Mouse (Mus musculus) neutrophil, adult 83 days (primary cell): ENCODE measurements around the gene Spata31d1b. TPM values are rescaled to one million over a fixed set of nuclear protein-coding genes. Genes with fewer than 3 reads are reported as not detected.

Experiments used
- total RNA-seq, 2 experiments: library from RNA; stranded (reverse); gene quantifications; one replicate each; pipeline ENCODE4 v1.2.4; 2023

Gene Spata31d1b
- not detected for total RNA-seq

GRCm38 (mm10) chr13:59711984-59712383 is at the start of gene Spata31d1b:
Spata31d1b (plus strand) TSS chr13:59712284.

GRCm38 (mm10) chr13:59675151-59676011 is 36.7 kb upstream of the Spata31d1b start, which contains the start of gene Golm1:
Golm1 (minus strand) TSS chr13:59675811.

GRCm38 (mm10) chr13:59694008-59694407 is 18.1 kb upstream of the Spata31d1b start, which contains the start of gene 4921517D22Rik:
4921517D22Rik (minus strand) TSS chr13:59694108.

GRCm38 (mm10) chr13:59710230-59710629 is 1.9 kb upstream of the Spata31d1b start, which contains the start of gene Spata31d1a:
Spata31d1a (minus strand) TSS chr13:59710330.

GRCm38 (mm10) chr13:59731652-59732051 is 19.6 kb downstream of the Spata31d1b start, which contains the start of gene Spata31d1d:
Spata31d1d (minus strand) TSS chr13:59731752.

GRCm38 (mm10) chr13:59746711-59747110 is 34.6 kb downstream of the Spata31d1b start, which contains the start of gene 1700014D04Rik:
1700014D04Rik (minus strand) TSS chr13:59746752.

Other genes with a start within 250 kb of the Spata31d1b start
- 10 to 100 TPM; 49.5 to 50.1 TPM for gene Agtpbp1, start 127.1 kb upstream of the Spata31d1b start, total RNA-seq
- 10 to 100 TPM; 54.1 to 72.1 TPM for gene Naa35, start 127.0 kb upstream of the Spata31d1b start, total RNA-seq
- gene Golm1, start 36.5 kb upstream of the Spata31d1b start, total RNA-seq, result 10 to 100 TPM; 19.7 to 24.3 TPM
- not detected for gene 4921517D22Rik, start 18.2 kb upstream of the Spata31d1b start, total RNA-seq
- gene Spata31d1a, start 2.0 kb upstream of the Spata31d1b start, total RNA-seq, result under 1 TPM in 1 of 2 experiments, not detected in 1; 0.11 TPM
- gene Spata31d1d, start 19.5 kb downstream of the Spata31d1b start, total RNA-seq, result not detected
- not detected for gene 1700014D04Rik, start 34.5 kb downstream of the Spata31d1b start, total RNA-seq
- gene Isca1, start 57.5 kb downstream of the Spata31d1b start, total RNA-seq, result 10 to 100 TPM; 47.6 to 49.2 TPM
- not detected for gene Gm49354, start 70.0 kb downstream of the Spata31d1b start, total RNA-seq
- gene Tut7, start 110.9 kb downstream of the Spata31d1b start, total RNA-seq, result 100 to 1,000 TPM; 305 to 366 TPM